Mouse (Mus musculus): ENCODE measurements around the gene Scube1.

DNA sequence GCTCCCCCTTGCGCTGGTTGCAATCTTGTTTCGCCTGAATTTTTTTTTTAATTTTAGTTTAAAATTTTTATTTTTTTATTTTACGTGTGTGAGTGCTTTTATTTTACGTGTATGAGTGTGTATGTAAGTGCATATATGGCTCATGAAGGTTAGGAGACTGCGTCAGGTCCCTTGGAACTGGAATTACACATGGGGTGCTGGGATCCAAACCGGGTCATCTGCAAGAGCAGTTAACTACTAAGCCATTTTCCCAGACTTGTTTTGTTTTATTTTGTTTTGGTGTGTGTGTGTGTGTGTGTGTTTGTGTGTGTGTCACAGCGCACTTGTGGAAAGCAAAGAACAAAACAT, 129.5 kb downstream of the Scube1 start:
- TF ChIP-seq TAL1 (IDR thresholded peaks at IDR 0.05; ENCODE audit: low read length): no peak
- TF ChIP-seq GATA1 (IDR thresholded peaks at IDR 0.05; ENCODE audit: low read length): no peak

Measured in erythroblast, embryonic 14.5 days (primary cell).